Mouse (Mus musculus): ENCODE measurements at regions not wholly inside any gene's neighbourhood (a gene's known extent, or its start where the extent isn't known, plus 50 kb on each side); places are given as distances from the start of the nearest gene placed in this dataset.

- no peak for DNase-seq (ENCODE audit: low read depth, low spot score)
Observed at GRCm38 (mm10) chrX:58093245-58093644, 70.7 kb downstream of the Zic3 start.

GRCm38 (mm10) chrX:58117761-58118426 is 95.4 kb downstream of the Zic3 start:
- no peak for DNase-seq (ENCODE audit: low read depth, low spot score)

- DNase-seq (ENCODE audit: low read depth, low spot score) = peak; percentile 60
Observed at GRCm38 (mm10) chrX:58155371-58156124, 133.0 kb downstream of the Zic3 start.

GRCm38 (mm10) chrX:58157361-58157760 is 134.9 kb downstream of the Zic3 start:
- DNase-seq (ENCODE audit: low read depth, low spot score) = no peak

GRCm38 (mm10) chrX:58166184-58166904 is 143.8 kb downstream of the Zic3 start:
- no peak for DNase-seq (ENCODE audit: low read depth, low spot score)

- DNase-seq (ENCODE audit: low read depth, low spot score) = no peak
Observed at GRCm38 (mm10) chrX:58174326-58174725, 151.8 kb downstream of the Zic3 start.
